Mouse (Mus musculus): ENCODE results near the gene Disp3.

Gene Disp3

DNA sequence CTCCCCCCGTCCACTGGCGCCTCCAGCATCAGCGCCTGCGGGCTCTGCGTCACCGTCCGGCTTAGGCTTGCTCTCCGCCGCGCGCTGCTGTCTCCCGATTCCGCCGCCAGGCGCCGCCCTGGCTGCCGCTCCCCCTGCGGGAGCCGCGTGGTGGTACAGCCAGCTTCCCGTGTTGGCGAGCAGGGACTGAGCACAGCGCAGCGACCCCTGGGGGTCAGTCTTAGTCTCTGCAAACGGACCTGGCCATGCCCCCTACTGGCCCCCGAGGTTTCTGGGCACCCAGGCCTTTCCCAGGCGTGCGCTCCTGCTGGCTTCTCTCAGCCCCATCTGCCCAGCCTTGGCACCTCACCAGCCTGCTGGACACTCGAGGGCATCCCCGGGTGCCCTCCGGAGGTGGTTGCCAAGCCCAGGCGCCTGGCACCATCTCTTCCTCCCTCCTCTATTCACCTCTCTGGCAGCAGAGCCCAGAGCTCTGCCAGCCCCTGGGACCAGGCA, 337 bp upstream of the Disp3 start:
- no peak for DNase-seq (ENCODE audit: low spot score)

DNA sequence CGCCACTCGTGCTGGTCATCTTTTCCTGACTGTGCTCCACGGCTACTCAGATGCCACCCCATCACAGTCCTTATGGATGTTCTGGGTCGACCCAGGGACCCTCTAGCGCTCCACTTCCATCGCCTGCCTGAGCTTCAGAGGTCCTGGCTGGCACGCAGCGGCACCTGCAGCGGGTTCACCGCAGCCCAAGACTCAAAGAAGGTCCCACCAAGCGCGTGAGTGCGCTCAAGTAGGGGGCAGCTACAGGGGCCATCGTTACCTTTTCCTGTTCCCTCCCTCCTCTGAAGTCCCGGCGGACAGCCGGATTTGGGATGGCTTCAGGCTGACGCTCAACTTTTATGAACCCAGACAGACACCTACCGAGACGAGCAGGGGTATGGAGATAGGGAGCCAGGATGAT, 724 bp downstream of the Disp3 start:
- DNase-seq (ENCODE audit: low spot score): no peak

DNA sequence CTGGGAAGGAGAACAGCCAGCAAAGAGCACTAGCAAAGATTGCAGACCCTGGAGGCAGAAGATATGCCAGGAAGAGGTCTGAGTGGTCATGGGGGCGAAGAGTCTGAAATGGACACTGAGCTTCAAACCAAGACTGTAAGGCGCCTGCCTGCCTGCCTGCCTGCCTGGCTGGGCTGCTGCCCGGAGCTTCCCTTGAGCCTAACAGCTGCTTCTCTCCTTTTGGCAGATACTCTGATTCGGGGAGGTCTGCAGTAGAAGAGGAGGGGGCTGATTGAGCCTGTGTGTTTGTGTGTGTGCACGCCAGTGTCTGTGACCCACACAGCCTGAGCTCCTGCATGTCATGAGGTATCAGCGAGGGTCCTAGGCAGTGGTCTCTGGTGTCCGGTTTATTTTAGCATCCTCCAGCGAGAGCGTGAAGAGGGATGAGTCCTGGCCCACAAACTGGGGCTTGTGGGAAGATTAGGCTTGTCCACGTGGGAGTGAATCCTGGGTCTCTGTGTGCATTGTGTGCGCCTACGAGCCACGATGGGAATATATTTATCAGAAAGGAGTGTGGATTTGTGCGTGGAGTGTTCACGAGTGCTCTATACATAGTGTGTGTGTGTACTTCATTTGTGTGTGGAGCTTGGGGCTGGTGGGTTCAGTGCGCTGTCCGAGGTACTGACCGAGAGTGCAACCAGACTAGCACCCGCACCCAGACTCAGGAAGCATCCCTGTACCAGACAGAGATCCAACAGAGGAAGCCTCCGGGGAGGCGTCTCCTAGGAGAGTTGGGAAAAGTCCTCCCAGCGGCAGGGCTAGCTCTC, 1.3 kb downstream of the Disp3 start:
- no peak for DNase-seq (ENCODE audit: low spot score)

DNA sequence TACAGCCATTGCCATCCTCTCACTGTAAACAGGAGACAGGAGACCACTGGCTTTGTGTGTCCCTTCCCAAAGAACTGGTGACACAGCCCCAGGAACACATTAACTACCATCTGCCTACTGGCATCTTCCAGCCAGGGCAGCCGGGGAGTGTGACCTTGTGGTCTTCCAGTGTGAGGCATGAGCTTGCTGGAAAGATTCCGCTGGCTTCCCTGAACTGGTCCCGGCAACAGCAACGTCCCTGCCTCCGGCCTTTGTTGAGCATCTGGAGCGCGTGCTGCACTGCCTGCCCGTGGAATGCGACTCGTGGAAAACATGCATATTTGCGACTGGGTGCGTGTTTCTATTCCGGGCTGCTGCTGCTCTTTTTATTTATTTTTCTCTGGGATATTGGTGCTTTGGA, 3.5 kb downstream of the Disp3 start:
- no peak for DNase-seq (ENCODE audit: low spot score)

DNA sequence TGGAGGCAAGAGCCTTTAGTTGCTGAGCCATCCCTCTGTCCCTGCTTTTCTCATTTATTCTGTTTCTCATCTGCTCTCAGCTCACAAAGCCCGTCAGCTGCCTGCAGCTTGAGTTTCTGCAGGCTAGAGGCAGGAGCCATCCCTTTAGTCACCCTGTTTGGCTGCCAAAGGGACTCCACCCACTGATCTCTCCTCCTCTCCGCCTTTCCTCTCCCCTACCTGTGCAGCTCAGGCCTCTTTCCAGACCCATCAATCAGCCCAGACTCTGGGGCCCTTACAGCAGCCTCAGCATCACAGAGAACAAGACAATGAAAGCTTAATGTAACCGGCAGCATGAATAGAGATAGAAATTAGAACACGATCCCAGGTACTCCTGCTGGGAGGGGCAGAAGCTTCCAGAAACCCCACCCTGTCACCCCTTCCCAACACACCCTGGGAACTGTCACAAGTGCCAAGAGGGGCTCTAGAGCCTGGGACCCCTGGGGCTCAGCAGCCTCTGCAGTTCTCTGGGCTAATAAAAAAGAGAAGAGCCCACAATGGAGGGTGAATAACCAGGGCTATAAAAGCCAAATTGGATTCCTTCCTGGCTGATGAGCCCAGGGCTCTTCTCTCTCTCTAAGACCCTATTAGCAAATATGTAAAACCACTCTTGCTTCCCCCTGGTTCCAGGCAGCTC, 10.8 kb downstream of the Disp3 start:
- DNase-seq (ENCODE audit: low spot score): no peak

DNA sequence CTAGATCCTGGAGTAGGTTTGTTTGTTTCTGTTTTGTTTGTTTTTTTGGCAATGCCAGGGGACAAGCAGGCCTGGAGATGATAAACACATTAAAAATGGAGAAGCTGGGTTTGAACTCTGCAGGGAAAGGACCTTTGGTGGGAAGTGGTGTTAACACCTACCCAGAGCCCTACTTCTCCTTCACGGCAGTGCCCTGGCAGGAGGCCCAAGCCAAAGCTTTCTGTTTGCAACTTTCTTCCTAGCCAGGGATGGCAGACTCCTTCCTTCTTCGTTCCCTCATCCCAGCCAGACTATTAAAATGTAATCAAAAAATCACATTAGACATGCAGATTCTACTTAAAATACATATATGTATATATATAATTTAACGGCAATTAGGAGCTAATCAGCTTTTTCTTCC, 13.1 kb downstream of the Disp3 start:
- no peak for DNase-seq (ENCODE audit: low spot score)

DNA sequence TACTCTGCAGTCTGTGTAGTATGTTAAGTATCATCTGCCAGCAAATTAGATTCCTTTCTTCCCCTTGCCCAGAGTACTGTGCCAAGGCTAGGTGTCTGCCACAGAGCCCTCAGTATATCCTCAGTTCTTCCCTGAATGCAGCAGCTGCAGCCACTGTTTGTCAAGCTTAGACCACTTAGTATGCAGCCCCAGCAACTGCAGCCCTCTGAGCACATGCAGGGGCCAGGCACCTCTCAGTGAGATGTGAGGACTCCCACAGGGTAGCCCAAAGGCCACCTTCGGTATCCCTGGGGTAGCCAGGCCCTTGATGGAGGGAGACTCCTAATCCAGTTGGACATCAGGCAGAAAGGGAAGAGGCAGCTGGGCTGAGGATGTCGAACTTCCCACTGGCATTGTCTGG, 14.5 kb downstream of the Disp3 start:
- DNase-seq (ENCODE audit: low spot score): no peak

DNA sequence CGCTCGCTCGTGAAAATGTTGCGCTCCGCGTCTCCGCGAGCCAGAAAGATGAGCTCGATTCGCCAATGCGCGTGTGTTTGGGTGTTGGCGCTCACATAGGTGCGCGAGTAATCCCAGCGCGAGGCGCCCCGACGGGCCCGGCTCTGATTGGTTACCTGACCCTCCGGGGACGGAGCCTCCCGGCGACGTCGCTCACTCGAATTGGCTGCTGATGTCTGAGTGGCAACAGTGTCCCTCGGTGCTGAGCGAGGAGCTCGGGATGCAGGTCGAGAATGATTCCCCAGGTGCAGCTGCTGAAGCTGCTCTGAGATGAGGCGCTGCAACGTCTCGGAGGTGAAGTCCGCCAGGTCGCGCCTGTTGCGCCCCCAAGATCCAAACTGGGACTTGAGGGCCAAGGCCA, 16.1 kb downstream of the Disp3 start:
- no peak for DNase-seq (ENCODE audit: low spot score)

DNA sequence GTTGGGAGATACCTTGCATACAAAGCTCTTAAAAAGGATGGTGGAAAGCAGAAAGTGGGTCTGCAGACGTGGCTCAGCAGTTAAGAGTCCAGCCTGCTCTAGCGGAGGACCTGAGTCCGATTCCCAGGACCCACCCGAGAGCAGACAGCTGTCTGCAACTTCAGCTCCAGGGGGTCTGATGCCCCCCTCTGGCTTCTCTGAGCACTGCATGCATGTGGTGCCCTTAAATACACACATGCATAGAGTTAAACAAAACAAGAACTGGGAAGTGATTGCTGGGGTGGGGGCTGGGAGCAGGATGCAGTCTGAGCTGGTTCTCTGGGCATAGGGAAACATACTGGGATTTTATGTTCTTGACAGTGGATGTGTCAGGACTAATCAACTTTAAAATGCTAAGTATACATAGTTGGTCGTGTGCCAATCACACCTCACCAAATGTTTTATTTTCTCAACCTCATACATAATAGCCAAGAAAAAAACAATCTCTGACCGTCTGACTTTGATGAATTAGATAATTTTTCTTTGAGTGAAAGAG, 20.7 kb downstream of the Disp3 start:
- no peak for DNase-seq (ENCODE audit: low spot score)

DNA sequence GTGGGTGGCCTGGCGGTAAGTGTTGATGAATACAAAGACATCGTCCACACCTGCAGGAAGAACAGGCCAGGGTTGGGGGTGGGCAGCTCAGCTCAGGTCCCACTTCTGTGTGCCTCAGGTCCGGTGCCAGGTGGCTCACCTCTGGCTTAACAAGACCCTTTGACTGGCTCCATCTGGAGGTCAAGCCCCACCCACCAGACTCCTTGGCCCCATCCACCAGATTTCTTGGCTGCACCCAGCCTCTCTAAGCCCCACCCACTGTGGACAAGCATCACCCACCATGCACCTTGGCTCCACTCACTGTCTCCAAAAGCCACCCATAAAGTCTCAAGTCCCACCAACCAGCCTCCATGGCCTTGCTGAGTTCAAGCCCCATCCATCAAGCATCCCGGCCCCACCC, 27.8 kb downstream of the Disp3 start:
- no peak for DNase-seq (ENCODE audit: low spot score)

DNA sequence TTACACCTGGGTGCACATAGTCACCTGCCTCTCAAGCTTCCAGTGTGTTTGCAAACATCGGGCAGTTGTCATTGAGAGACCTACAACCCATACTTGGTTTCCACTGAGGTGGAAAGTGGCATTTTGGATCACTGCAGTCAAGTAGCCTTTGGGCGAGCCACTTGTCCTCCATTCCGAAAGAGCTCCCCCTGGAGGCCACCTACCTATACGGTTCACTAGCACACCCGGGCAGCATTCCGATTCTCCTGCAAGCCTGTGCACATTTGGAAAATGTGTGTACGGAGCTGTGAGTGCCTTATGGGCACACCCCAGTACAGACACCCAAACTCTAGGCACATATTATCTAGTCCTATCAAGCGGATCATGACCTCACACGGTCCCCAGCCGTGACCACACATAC, 38.4 kb downstream of the Disp3 start:
- no peak for DNase-seq (ENCODE audit: low spot score)

DNA sequence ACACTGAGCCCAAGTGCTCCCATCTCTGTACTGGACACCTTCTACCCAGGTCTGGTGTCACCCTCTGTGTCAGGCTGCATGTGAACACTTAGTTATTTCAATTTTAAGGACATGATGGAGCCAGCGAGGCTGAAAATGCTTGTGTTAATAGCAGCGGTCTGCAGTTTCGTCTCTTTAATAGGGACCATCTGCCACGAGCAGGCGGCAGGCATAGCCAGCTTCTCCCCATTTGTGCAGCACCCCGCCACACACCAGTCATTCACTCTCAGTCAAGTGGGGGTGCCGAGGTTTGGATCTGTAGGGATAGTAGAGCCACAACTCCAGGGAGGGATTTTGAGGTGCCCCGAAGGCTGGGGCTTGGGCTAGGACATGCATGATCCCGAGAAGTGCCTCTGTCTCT, 47.4 kb downstream of the Disp3 start:
- DNase-seq (ENCODE audit: low spot score): no peak

DNA sequence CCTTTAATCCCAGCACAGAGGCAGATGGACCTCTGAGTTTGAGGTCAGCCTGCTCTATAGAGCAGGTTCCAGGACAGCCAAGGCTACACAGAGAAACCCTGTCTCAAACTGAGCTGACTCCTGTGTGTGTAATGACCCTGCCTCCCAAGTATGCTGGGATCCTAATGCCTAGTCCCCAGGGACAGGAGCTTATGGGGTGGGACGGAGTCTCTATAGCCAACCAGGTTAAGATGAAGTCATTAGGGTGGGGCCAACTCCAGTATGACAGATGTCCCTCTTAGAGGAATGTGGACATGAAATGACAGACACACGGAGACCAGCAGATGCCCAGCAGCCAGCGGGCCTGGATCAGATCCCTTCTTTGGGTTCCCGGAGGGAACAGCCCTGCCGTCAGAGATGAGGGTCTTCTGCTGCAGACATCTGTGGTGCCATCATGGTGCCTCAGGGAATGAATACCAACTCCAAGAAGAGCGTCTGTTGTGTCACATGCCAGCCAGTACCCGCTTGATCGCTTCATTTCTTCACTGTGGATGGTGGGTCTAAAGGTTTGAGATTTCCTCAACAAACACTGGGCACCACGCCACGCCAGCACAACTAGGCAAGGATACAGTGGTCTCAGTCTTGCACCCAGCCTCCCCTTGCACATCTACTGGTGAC, 48.2 kb downstream of the Disp3 start:
- DNase-seq (ENCODE audit: low spot score): no peak

DNA sequence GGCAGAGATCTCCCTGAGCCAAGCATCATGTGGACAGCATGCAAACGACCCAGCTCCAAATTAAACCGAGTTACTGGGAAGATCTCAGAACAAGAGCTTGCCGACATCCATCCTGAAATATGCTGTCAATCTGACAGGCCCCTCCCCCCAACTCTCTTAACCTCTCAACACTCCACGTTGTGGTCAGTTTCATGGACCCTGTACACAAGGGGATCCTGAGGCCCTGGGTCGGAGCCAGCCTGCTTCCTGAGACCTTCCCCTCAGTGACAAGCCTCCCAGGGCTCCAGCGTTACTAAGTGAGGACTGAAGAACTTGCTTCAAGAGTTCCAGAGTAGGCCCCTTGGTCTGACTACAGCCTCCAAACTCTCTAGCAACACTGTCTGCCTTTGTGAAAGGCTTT, 48.8 kb downstream of the Disp3 start:
- DNase-seq (ENCODE audit: low spot score): no peak

DNA sequence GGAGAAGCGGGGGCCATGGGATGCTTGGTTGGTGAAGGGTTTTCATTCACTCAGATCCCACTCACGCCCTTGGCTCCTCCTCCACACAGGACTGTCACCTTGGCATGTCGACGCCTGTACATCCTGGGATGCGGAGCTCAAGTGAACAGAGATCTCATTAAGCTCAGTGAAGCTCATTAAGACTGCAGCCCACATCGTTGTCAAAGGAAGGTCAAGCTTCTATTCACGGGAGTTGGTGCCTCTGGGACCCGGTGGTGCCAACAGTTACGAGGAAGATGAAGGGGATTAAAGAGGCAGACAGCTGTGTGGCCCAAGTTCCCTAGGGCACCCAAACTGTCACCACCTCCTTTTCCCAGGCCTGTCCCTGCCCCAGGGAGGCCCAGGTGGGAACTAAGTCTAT, 49.5 kb downstream of the Disp3 start:
- DNase-seq (ENCODE audit: low spot score): no peak

DNA sequence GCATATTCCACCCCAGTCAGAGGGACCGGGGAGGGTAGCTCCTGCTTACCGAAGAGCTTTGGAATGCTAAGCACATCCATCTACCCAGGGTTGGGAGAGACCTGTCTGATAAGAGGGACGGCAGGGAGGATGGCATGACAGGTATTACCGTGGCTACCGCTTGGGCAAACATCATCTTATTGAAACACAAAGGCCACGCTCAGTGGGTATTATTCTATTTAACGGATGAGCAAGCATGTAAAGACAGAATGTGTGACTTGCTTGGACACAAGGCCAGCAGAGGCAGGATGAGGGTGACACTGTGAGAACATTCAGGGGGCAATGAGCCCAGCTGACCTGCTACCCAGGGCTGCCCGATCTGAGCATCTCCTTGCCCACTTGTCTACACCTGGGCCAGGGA, 51.1 kb downstream of the Disp3 start:
- DNase-seq (ENCODE audit: low spot score): no peak

DNA sequence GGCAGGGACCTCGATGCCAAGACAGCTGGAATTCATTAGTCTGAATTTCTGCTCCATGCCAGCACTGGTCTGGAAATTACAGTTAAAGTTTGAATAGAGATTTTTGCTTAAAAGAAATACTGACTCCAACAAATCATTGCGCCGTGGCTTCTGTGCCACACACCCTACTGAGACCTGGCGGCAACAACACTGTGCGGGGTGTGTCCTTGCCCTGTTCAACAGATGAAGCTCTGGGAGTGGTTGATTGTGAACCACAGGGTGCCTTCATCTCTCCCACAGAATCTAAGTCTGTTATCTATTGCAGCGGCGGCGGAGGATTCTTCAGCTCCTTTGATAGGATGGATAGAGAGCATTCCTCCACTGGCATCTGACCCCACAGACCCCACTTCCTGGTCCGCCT, 54.7 kb downstream of the Disp3 start:
- no peak for DNase-seq (ENCODE audit: low spot score)

DNA sequence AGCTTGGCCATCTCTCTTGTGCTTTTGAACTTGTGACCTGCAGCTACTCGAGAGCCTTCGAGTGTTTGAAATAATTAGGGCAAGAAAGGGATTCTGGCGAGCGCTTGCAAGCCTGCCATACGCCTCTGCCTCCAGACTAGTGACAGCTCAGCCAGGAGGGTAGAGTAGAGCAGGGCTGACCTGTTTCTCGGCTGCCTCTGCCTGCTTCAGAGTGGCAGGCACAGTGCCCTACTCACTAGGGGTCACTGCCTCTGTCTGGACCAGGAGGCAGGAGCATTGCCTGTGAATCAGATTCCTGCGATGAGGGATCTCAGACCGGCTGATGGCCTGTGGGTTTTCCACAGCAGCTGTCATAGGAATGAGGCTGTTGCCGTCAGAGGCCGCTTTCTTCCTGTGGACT, 55.1 kb downstream of the Disp3 start:
- no peak for DNase-seq (ENCODE audit: low spot score)

DNA sequence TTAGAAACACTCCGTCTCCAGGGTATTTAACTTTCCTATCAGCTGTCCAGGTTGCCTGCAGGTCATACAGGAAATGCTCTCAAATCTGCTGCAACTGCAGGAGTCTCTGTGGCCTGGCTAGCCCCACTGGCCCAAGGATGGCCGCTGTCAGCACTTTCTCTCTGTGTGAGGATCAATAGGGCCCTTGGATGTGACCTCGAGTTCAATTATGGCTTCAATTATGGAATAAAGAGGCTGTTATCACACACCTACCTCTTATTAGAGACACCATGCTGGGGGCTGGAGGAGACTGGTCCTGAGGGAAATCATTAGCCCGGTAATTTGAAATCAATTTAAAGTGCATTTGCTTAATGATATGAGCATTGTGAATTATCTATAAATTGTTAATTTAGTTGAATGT, 55.6 kb downstream of the Disp3 start:
- DNase-seq (ENCODE audit: low spot score): no peak

DNA sequence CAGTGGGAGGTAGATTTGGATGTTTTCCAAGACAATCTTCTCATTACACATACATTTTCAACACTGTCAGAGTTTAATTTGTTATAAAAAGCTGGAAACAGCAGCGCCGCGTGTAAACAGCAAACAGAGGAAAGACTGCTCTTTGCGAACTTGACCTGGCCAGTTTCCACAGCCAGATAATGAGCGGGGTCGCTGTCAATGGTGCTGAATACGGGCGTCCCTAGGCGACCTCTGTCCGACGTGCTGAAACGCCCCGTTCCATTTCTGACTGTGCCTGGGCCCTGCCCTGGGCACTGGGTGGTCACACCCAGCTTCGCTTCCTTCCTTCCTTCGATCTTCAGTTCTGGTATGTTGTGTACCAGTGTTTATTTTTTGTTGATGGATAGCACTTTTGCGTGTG, 58.1 kb downstream of the Disp3 start:
- no peak for DNase-seq (ENCODE audit: low spot score)

DNA sequence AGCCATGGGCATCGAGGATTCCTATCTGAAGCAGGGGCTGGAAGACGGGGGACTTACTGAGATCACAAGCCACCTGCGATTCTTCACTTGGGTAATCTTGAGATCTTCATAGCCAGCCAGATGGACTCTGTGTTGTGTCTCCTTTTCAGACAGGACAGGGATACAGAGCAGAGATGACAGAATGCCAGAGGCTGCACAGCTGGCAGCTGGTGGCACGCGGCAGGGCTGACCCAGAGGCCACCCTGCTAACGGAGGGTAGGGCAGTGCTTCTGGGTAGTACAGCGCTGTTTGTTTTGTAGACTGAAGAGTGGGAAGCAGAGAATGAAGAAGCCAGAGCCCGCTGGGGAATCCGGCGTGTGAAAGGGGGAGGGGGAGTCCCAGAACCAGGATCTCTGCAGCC, 64.8 kb downstream of the Disp3 start:
- DNase-seq (ENCODE audit: low spot score): no peak

DNA sequence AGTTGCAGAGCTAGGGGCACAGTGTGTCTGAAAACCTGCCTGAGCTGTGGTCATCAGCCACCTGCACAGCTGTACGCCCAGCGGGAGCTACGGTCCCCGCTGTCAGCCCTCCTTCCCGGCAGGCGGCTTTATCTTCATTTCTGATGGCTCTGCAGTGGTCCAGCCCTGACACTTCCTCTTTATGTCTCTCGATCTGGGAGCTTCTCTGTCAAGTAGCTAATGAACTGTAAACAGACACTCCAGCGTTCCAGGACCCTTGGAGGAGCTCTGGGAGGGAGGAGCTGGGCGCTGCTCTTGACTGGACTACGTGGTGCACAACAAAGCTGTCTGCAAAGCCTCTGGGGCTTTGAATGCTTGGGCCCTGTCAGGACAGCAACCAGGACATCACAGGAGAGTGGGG, 67.1 kb downstream of the Disp3 start:
- no peak for DNase-seq (ENCODE audit: low spot score)

DNA sequence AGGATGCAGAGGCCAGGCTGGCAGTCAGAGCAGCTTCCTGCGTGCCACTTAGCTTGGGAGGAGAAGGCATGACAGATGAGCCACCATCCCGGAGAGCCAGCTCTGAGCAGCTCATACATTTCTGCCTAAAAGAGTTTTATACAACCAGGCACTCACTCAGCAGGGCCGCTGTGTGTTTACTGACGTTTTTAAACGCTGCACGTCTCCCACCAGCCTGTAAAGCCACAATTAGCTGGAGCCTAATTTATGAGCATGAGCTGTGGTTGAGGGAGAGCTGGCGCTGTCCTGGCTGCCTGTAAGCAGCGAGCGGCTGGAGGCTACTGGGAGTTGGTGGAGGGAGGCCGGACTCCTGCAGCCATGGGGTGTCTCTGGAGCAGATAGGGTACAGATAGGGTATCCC, 69.5 kb downstream of the Disp3 start:
- DNase-seq (ENCODE audit: low spot score): no peak
